Mouse (Mus musculus): ENCODE measurements around the gene Gm13102.
"Not testable (repeated sequence)": the region's sequence is repeated elsewhere in the genome, so short reads cannot be mapped to it uniquely, and the experiment has no call there.

Gene Gm13102

GRCm38 (mm10) chr4:144106174-144106573 lies at the start of gene Gm13102:
Gm13102 (plus strand) TSS chr4:144106474.
- DNase-seq (ENCODE audit: low spot score in 2 of 2), result not testable (repeated sequence)

- not testable (repeated sequence) for DNase-seq (ENCODE audit: low spot score in 2 of 2)
Measured at GRCm38 (mm10) chr4:144058826-144059225, 47.4 kb upstream of the Gm13102 start, which contains the start of gene Pramel4. Pramel4 (plus strand) TSS chr4:144059126.
